Mouse (Mus musculus) Patski (cell line): ENCODE measurements around the gene Tmem102. TPM values are rescaled to one million over a fixed set of nuclear protein-coding genes. Genes with fewer than 3 reads are reported as not detected.

Experiments
- ATAC-seq: fragments of 100-300 bp; one replicate; pipeline ENCODE4 v1.8.0; 2021
- CTCF ChIA-PET: fragments of 350-600 bp; sonication (Branson Sonifier 250); formaldehyde crosslinking; loops from one replicate; lab custom pipeline; 2022; ENCODE audit warnings: inconsistent platforms; lab: Charles Lee
- POLR2A ChIA-PET: fragments of 350-600 bp; sonication (Branson Sonifier 250); formaldehyde crosslinking; loops from one replicate; lab custom pipeline; 2022; ENCODE audit warnings: antibody characterized with exemption, inconsistent platforms; lab: Charles Lee
- DNase-seq: peaks from one replicate; pipeline ENCODE4 v3.0.0-alpha.2; 2011; ENCODE audit warnings: low read depth, low spot score
- H3K27me3 ChIP-seq: fragments of 371-371 bp; one replicate; pipeline ENCODE4 v1.5.1; 2021
- CTCF ChIP-seq: fragments of 100-300 bp; IDR thresholded peaks from one replicate; pipeline ENCODE4 v1.5.1; 2021
- in situ Hi-C: fragments of 300-500 bp; cut with MboI; formaldehyde crosslinking; loops from 3 replicates; pipeline ENCODE4 v1.11.1; 2018; ENCODE audit warnings: low pct_unique_long_range_greater_than_20kb, mixed read lengths
- polyA plus RNA-seq: library from polyadenylated mRNA; unstranded; gene quantifications from one replicate; pipeline ENCODE4 v1.2.3, GENCODE M21; 2021

Gene Tmem102
- polyA plus RNA-seq, 1 experiment from 2014 or later, result 1.1 TPM

- H3K27me3 ChIP-seq, result no peaks in the 10 kb centered on the region
- no peak for DNase-seq
- TF ChIP-seq CTCF, result no peak
- in situ Hi-C loops, result no loop called here
- ATAC-seq, result no peak
- POLR2A ChIA-PET, result no interaction called here
- CTCF ChIA-PET, result no interaction called here
These were observed 44.6 kb downstream of the Tmem102 start for GRCm38 (mm10) chr11:69760901-69761200.

- POLR2A ChIA-PET, result interaction anchor here (2.1 kb wide), 1 partner anchor 119 kb away, joined by 5 read pairs; no protein-coding TSS in a partner anchor
- CTCF ChIA-PET, result no interaction called here
These were observed 45.1 kb downstream of the Tmem102 start for GRCm38 (mm10) chr11:69760160-69760900.

GRCm38 (mm10) chr11:69758971-69759721 lies 46.3 kb downstream of the Tmem102 start:
- TF ChIP-seq CTCF, result no peak
- ChIA-PET CTCF (interaction anchor here (1.2 to 1.3 kb wide), 2 partner anchors 23 to 113 kb away, joined by 3 read pairs; no protein-coding TSS in a partner anchor), POLR2A (interaction anchor here (0.5 to 2.1 kb wide), 3 partner anchors 9 to 120 kb away, joined by 3 to 5 read pairs (median 5); no protein-coding TSS in a partner anchor)
- H3K27me3 ChIP-seq, result no peaks in the 10 kb centered on the region
- ATAC-seq, result peak; percentile 72
- in situ Hi-C loops, result loop anchor here (5.0 kb wide), 2 partner anchors 77 to 118 kb away; partner anchors contain the start of genes Senp3 and Tmem95
- DNase-seq, result peak; percentile 47

More at GRCm38 (mm10) chr11:69760160-69760900, 45.1 kb downstream of the Tmem102 start:
- no peak for DNase-seq
- in situ Hi-C loops, result no loop called here
- no peaks in the 10 kb centered on the region for H3K27me3 ChIP-seq
- no peak for ATAC-seq
- TF ChIP-seq CTCF, result no peak

- peak; percentile 95 for DNase-seq
- peak; percentile 72 for ATAC-seq
- in situ Hi-C loops, result loop anchor here (5.0 kb wide), 2 partner anchors 76 to 119 kb away; partner anchors contain the start of genes Senp3 and Tmem95
- ChIA-PET CTCF (interaction anchor here (1.2 to 1.3 kb wide), 2 partner anchors 24 to 113 kb away, joined by 3 read pairs; no protein-coding TSS in a partner anchor), POLR2A (interaction anchor here (1.1 to 2.1 kb wide), 2 partner anchors 9 to 120 kb away, joined by 5 read pairs; no protein-coding TSS in a partner anchor)
- TF ChIP-seq CTCF, result no peak
- H3K27me3 ChIP-seq, result no peaks in the 10 kb centered on the region
These were observed 46.9 kb downstream of the Tmem102 start, which contains the start of gene Polr2a for GRCm38 (mm10) chr11:69758478-69758970. Gene Polr2a, minus strand, starts transcription at chr11:69758637.

GRCm38 (mm10) chr11:69758090-69758456 lies 47.4 kb downstream of the Tmem102 start:
- in situ Hi-C loops, result loop anchor here (5.0 kb wide), 2 partner anchors 76 to 119 kb away; partner anchors contain the start of genes Senp3 and Tmem95
- ChIA-PET CTCF (interaction anchor here (2.1 to 2.7 kb wide), 2 partner anchors 76 to 120 kb away, joined by 5 to 12 read pairs; partner anchors contain the start of genes Senp3 and Tmem95), POLR2A (interaction anchor here (0.8 to 2.1 kb wide), 5 partner anchors 10 to 124 kb away, joined by 3 to 5 read pairs (median 3); no protein-coding TSS in a partner anchor)
- DNase-seq (peak; percentile 80), ATAC-seq (peak; percentile 20)
- TF ChIP-seq CTCF, result no peak
- H3K27me3 ChIP-seq, result no peaks in the 10 kb centered on the region

GRCm38 (mm10) chr11:69757303-69758089 lies 47.9 kb downstream of the Tmem102 start:
- ChIA-PET CTCF (interaction anchor here (1.5 to 2.7 kb wide), 3 partner anchors 41 to 120 kb away, joined by 4 to 12 read pairs (median 5); partner anchors contain the start of genes Senp3 and Tmem95), POLR2A (interaction anchor here (0.8 to 1.5 kb wide), 5 partner anchors 14 to 125 kb away, joined by 3 to 4 read pairs (median 3); partner anchors contain the start of genes Tnfsf12 and Tnfsfm13)
- no peak for TF ChIP-seq CTCF
- DNase-seq, result no peak
- ATAC-seq, result no peak
- in situ Hi-C loops, result loop anchor here (5.0 kb wide), 2 partner anchors 75 to 120 kb away; partner anchors contain the start of genes Senp3 and Tmem95
- no peaks in the 10 kb centered on the region for H3K27me3 ChIP-seq

- TF ChIP-seq CTCF, result peak; percentile 79
- ChIA-PET CTCF (interaction anchor here (1.2 to 2.6 kb wide), 4 partner anchors 25 to 72 kb away, joined by 4 to 8 read pairs (median 4); no protein-coding TSS in a partner anchor), POLR2A (no interaction called here)
- no peaks in the 10 kb centered on the region for H3K27me3 ChIP-seq
- ATAC-seq, result no peak
- in situ Hi-C loops, result loop anchor here (5.0 kb wide), 2 partner anchors 72 to 123 kb away; partner anchors contain the start of genes Senp3 and Tmem95
- DNase-seq, result no peak
These were observed 50.7 kb downstream of the Tmem102 start for GRCm38 (mm10) chr11:69754701-69755100.

GRCm38 (mm10) chr11:69754233-69754632 lies 51.2 kb downstream of the Tmem102 start:
- no peaks in the 10 kb centered on the region for H3K27me3 ChIP-seq
- ChIA-PET CTCF (interaction anchor here (1.2 to 2.6 kb wide), 5 partner anchors 25 to 71 kb away, joined by 3 to 8 read pairs (median 4); no protein-coding TSS in a partner anchor), POLR2A (interaction anchor here (0.6 kb wide), 1 partner anchor 30 kb away, joined by 4 read pairs; no protein-coding TSS in a partner anchor)
- TF ChIP-seq CTCF, result no peak
- DNase-seq (no peak), ATAC-seq (no peak)
- in situ Hi-C loops, result no loop called here

Other genes starting within 250 kb of the Tmem102 start
- 0.27 TPM for gene Efnb3, start 245.4 kb downstream of the Tmem102 start, polyA plus RNA-seq
- gene Wrap53, start 225.4 kb downstream of the Tmem102 start, polyA plus RNA-seq, result 11.4 TPM
- 92.8 TPM for gene Trp53, start 225.3 kb downstream of the Tmem102 start, polyA plus RNA-seq
- gene Atp1b2, start 199.7 kb downstream of the Tmem102 start, polyA plus RNA-seq, result 0.80 TPM
- gene Shbg, start 187.7 kb downstream of the Tmem102 start, polyA plus RNA-seq, result not detected
- gene Sat2, start 183.6 kb downstream of the Tmem102 start, polyA plus RNA-seq, result 5.2 TPM
- gene Fxr2, start 172.6 kb downstream of the Tmem102 start, polyA plus RNA-seq, result 82.4 TPM
- gene Sox15, start 150.3 kb downstream of the Tmem102 start, polyA plus RNA-seq, result 0.15 TPM
- gene Mpdu1, start 143.0 kb downstream of the Tmem102 start, polyA plus RNA-seq, result 84.1 TPM
- gene Cd68, start 139.5 kb downstream of the Tmem102 start, polyA plus RNA-seq, result 4.4 TPM
- gene Eif4a1, start 133.2 kb downstream of the Tmem102 start, polyA plus RNA-seq, result 592 TPM
- gene Senp3, start 123.5 kb downstream of the Tmem102 start, polyA plus RNA-seq, result 116 TPM
- gene Tnfsf13, start 119.8 kb downstream of the Tmem102 start, polyA plus RNA-seq, result 5.0 TPM
- 26.6 TPM for gene Tnfsf12, start 109.8 kb downstream of the Tmem102 start, polyA plus RNA-seq
- gene Tnfsfm13, start 109.5 kb downstream of the Tmem102 start, polyA plus RNA-seq, result 7.2 TPM
- gene Polr2a, start 47.0 kb downstream of the Tmem102 start, polyA plus RNA-seq, result 96.2 TPM
- gene Slc35g3, start 43.7 kb downstream of the Tmem102 start, polyA plus RNA-seq, result 0.32 TPM
- 36.9 TPM for gene Zbtb4, start 39.7 kb downstream of the Tmem102 start, polyA plus RNA-seq
- 27.7 TPM for gene Chrnb1, start 9.7 kb downstream of the Tmem102 start, polyA plus RNA-seq
- gene Fgf11, start 3.8 kb downstream of the Tmem102 start, polyA plus RNA-seq, result 0.03 TPM
- gene Gm39566, start 9.7 kb upstream of the Tmem102 start, polyA plus RNA-seq, result not detected
- not detected for gene Spem2, start 12.8 kb upstream of the Tmem102 start, polyA plus RNA-seq
- gene Spem1, start 16.6 kb upstream of the Tmem102 start, polyA plus RNA-seq, result 0.09 TPM
- gene Nlgn2, start 32.2 kb upstream of the Tmem102 start, polyA plus RNA-seq, result 35.0 TPM
- 158 TPM for gene Tmem256, start 32.9 kb upstream of the Tmem102 start, polyA plus RNA-seq
- 82.9 TPM for gene Plscr3, start 40.8 kb upstream of the Tmem102 start, polyA plus RNA-seq
- not detected for gene Tnk1, start 53.1 kb upstream of the Tmem102 start, polyA plus RNA-seq
- gene Tmem95, start 72.4 kb upstream of the Tmem102 start, polyA plus RNA-seq, result 0.12 TPM
- 8.4 TPM for gene Kctd11, start 75.8 kb upstream of the Tmem102 start, polyA plus RNA-seq
- 0.40 TPM for gene Acap1, start 89.9 kb upstream of the Tmem102 start, polyA plus RNA-seq
- gene 2810408A11Rik, start 95.4 kb upstream of the Tmem102 start, polyA plus RNA-seq, result 3.6 TPM
- gene Neurl4, start 95.4 kb upstream of the Tmem102 start, polyA plus RNA-seq, result 53.3 TPM
- 55.6 TPM for gene Gps2, start 108.3 kb upstream of the Tmem102 start, polyA plus RNA-seq
- gene Eif5a, start 116.3 kb upstream of the Tmem102 start, polyA plus RNA-seq, result 768 TPM
- gene Ybx2, start 130.2 kb upstream of the Tmem102 start, polyA plus RNA-seq, result 2.4 TPM
- gene Slc2a4, start 142.6 kb upstream of the Tmem102 start, polyA plus RNA-seq, result 0.13 TPM
- gene Cldn7, start 159.2 kb upstream of the Tmem102 start, polyA plus RNA-seq, result not detected
- 174 TPM for gene Ctdnep1, start 175.5 kb upstream of the Tmem102 start, polyA plus RNA-seq
- gene Elp5, start 176.9 kb upstream of the Tmem102 start, polyA plus RNA-seq, result 76.4 TPM
- gene Gabarap, start 185.5 kb upstream of the Tmem102 start, polyA plus RNA-seq, result 528 TPM
- gene Phf23, start 190.2 kb upstream of the Tmem102 start, polyA plus RNA-seq, result 76.1 TPM
- gene Dvl2, start 195.0 kb upstream of the Tmem102 start, polyA plus RNA-seq, result 41.6 TPM
- 234 TPM for gene Acadvl, start 209.8 kb upstream of the Tmem102 start, polyA plus RNA-seq
- gene Dlg4, start 211.3 kb upstream of the Tmem102 start, polyA plus RNA-seq, result 48.1 TPM
- gene Asgr1, start 248.5 kb upstream of the Tmem102 start, polyA plus RNA-seq, result not detected